Mouse (Mus musculus) midbrain, postnatal 0 days (tissue): ENCODE measurements around the gene Sh3tc1. TPM values are rescaled to one million over a fixed set of nuclear protein-coding genes. Genes with fewer than 3 reads are reported as not detected.

Source experiments
- ATAC-seq: fragments of 200-750 bp; cut with Nextera tagmentation; 2 replicates; pipeline ENCODE4 v1.8.0; 2017; ENCODE audit warnings: moderate number of reproducible peaks, mild to moderate bottlenecking, moderate TSS enrichment, moderate library complexity; ENCODE audit not compliant: low FRiP score
- DNase-seq: peaks from one replicate; pipeline ENCODE4 v3.0.0-alpha.2; 2015; ENCODE audit warnings: low spot score
- H3K27ac ChIP-seq: fragments of 300-500 bp; sonication (generic); 2 replicates; pipeline ENCODE4 v1.5.1; 2014; ENCODE audit warnings: low read depth, mild to moderate bottlenecking, low read length, mixed read lengths
- H3K27me3 ChIP-seq: fragments of 300-500 bp; sonication (generic); 2 replicates; pipeline ENCODE4 v1.6.1; 2014; ENCODE audit warnings: low read length, control low read depth, mixed read lengths; ENCODE audit not compliant: insufficient read depth
- H3K36me3 ChIP-seq: fragments of 300-500 bp; sonication (generic); 2 replicates; pipeline ENCODE4 v1.6.1; 2014; ENCODE audit warnings: low read length, control low read depth, mixed read lengths; ENCODE audit not compliant: insufficient read depth
- H3K4me1 ChIP-seq: fragments of 300-500 bp; sonication (generic); 2 replicates; pipeline ENCODE4 v1.6.1; 2014; ENCODE audit warnings: mild to moderate bottlenecking, control low read depth, antibody characterized with exemption, low read length, mixed read lengths; ENCODE audit not compliant: insufficient read depth
- H3K4me2 ChIP-seq: fragments of 300-500 bp; sonication (generic); 2 replicates; pipeline ENCODE4 v1.6.1; 2014; ENCODE audit warnings: low read depth, mild to moderate bottlenecking, low read length, mixed read lengths; ENCODE audit not compliant: poor library complexity, severe bottlenecking
- H3K4me3 ChIP-seq: fragments of 300-500 bp; sonication (generic); 2 replicates; pipeline ENCODE4 v1.5.1; 2014; ENCODE audit warnings: low read depth, mild to moderate bottlenecking, low read length, moderate library complexity
- H3K9ac ChIP-seq: fragments of 300-500 bp; sonication (generic); replicated peaks from 2 replicates; pipeline ENCODE4 v1.6.1; 2014; ENCODE audit warnings: mild to moderate bottlenecking, low read length, moderate library complexity, mixed read lengths; ENCODE audit not compliant: poor library complexity, severe bottlenecking
- H3K9me3 ChIP-seq: fragments of 300-500 bp; sonication (generic); 2 replicates; pipeline ENCODE4 v1.6.1; 2016; ENCODE audit warnings: low read length, control low read depth
- CTCF ChIP-seq: IDR thresholded peaks from 2 replicates; pipeline ENCODE4 v1.5.1; 2016; ENCODE audit warnings: antibody characterized with exemption, mild to moderate bottlenecking
- WGBS: fragments of 180-500 bp; shearing (Covaris S2); extraction: QIAGEN DNeasy Blood & Tissue Kit; methylation state at CpG from one replicate; pipeline ENCODE4 v1.1.7; 2014; 5-methylcytosine and 5-hydroxymethylcytosine counted together
- polyA plus RNA-seq: library from polyadenylated mRNA; unstranded; fragments of >200 nt; fragmentation: Nextera tagmentation; extraction: Ambion mirVana; gene quantifications from 2 replicates; pipeline ENCODE4 v1.2.1, GENCODE M21; 2015
- total RNA-seq: library from RNA; depleted of rRNA; stranded (reverse); fragments of >200 nt; gene quantifications from 2 replicates; pipeline ENCODE4 v1.2.3, GENCODE M21; 2014; rRNA removed

Sh3tc1 gene
- total RNA-seq (1.9 and 3.6 TPM in 2 replicates), polyA plus RNA-seq (1.8 TPM in 2 replicates)

GRCm38 (mm10) chr5:35739536-35740278 lies at the start of gene Sh3tc1:
Sh3tc1 (minus strand) TSS chr5:35739987.
- H3K9me3 ChIP-seq = no peaks in the 10 kb centered on the region

DNA sequence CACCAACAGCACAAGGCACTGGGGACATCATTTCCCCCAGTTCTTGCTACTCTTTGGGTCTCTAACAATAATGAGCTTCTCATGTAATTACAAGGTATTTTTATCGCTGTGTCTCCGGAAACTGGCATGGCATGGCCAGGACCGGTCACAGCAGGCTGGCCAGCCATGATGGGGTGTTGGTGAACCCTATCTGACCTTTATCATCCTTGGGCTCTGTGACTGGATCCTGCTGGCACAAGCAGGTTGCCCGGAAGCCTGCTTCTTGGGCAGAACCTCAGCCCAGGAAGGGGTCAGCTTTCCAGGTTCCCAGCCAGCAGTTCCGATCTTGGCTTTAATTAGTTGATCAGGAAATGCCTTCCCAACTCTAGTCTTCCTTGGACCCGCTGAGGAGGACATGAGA lies 48.9 kb upstream of the Sh3tc1 start:
- ATAC-seq = no peak
- no peak for DNase-seq
- H3K4me2 ChIP-seq = no peak overlapping the region
- no peaks in the 10 kb centered on the region for H3K9me3 ChIP-seq
- H3K27me3 ChIP-seq = no peaks in the 10 kb centered on the region
- no peak overlapping the region for H3K9ac ChIP-seq
- H3K4me1 ChIP-seq = no peaks in the 10 kb centered on the region
- no peak overlapping the region for H3K27ac ChIP-seq
- TF ChIP-seq CTCF = no peak
- H3K36me3 ChIP-seq = no peaks in the 10 kb centered on the region
- no peak overlapping the region for H3K4me3 ChIP-seq
- WGBS = 82% methylated on average over 6 of the region's 6 CpGs

More at GRCm38 (mm10) chr5:35739536-35740278, at the start of gene Sh3tc1:
- Histone ChIP-seq H3K27ac (no peak within 1 kb of the TSS), H3K27me3 (peaks cover 11% of the 10 kb centered on the region; the same call in 1 of the 2 replicates), H3K36me3 (no peaks in the 10 kb centered on the region), H3K4me1 (no peaks in the 10 kb centered on the region), H3K4me3 (no peak within 1 kb of the TSS), H3K9ac (no peak within 1 kb of the TSS), H3K4me2 (no peak within 1 kb of the TSS)
- no peak for DNase-seq
- TF ChIP-seq CTCF = no peak
- 23% methylated on average over 10 of the region's 10 CpGs for WGBS
- ATAC-seq = no peak

- Histone ChIP-seq H3K4me1 (no peaks in the 10 kb centered on the region), H3K36me3 (no peaks in the 10 kb centered on the region), H3K27me3 (no peaks in the 10 kb centered on the region), H3K9ac (no peak overlapping the region), H3K4me3 (no peak overlapping the region), H3K27ac (no peak overlapping the region), H3K9me3 (no peaks in the 10 kb centered on the region), H3K4me2 (no peak overlapping the region)
- 89% methylated on average over 12 of the region's 12 CpGs for WGBS
- TF ChIP-seq CTCF = no peak
- ATAC-seq (no peak), DNase-seq (no peak)
Observed at GRCm38 (mm10) chr5:35787847-35788246, 48.1 kb upstream of the Sh3tc1 start.

- no peak for DNase-seq
- no peaks in the 10 kb centered on the region for H3K27me3 ChIP-seq
- H3K36me3 ChIP-seq = no peaks in the 10 kb centered on the region
- no peak overlapping the region for H3K4me2 ChIP-seq
- H3K9ac ChIP-seq = no peak overlapping the region
- ATAC-seq = no peak
- WGBS = 73% methylated on average over 7 of the region's 7 CpGs
- no peak for TF ChIP-seq CTCF
- no peaks in the 10 kb centered on the region for H3K4me1 ChIP-seq
- H3K27ac ChIP-seq = no peak overlapping the region
- no peak overlapping the region for H3K4me3 ChIP-seq
- no peaks in the 10 kb centered on the region for H3K9me3 ChIP-seq
Observed at GRCm38 (mm10) chr5:35785853-35786252, 46.1 kb upstream of the Sh3tc1 start.

DNA sequence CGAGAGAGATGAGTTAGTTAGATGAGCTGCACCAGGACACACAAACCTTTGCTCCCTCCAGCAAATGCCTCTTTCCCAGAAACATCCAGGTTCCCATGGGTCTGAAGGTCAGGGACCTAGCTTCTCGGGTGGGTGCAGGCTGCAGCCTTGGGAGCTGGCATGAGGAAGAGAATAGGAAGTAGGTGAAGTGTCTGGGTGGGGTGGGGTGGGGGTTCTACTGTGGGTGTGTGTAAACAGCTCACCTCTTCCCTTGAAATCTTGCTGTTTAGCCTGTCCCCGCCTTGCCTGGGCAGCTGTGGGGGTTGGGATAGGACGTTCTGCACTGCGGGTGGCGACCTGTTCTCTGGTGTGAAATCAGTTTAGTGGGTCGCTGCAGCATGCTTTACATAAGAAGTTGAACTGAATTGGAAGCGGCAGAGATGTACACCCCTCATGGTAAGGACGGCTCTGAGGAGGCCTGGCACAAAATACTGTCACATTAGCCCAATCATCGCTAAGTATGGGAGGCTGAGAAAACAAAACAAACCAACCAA lies 42.9 kb upstream of the Sh3tc1 start:
- Histone ChIP-seq H3K4me2 (no peak overlapping the region), H3K9ac (no peak overlapping the region), H3K27me3 (no peaks in the 10 kb centered on the region), H3K9me3 (no peaks in the 10 kb centered on the region), H3K4me1 (no peaks in the 10 kb centered on the region), H3K27ac (no peak overlapping the region), H3K4me3 (no peak overlapping the region), H3K36me3 (no peaks in the 10 kb centered on the region)
- DNase-seq (no peak), ATAC-seq (no peak)
- 59% methylated on average over 10 of the region's 10 CpGs for WGBS
- TF ChIP-seq CTCF = no peak

GRCm38 (mm10) chr5:35781116-35781515 lies 41.3 kb upstream of the Sh3tc1 start:
- Histone ChIP-seq H3K27me3 (no peaks in the 10 kb centered on the region), H3K4me1 (no peaks in the 10 kb centered on the region), H3K4me3 (no peak overlapping the region), H3K27ac (no peak overlapping the region), H3K4me2 (no peak overlapping the region), H3K36me3 (no peaks in the 10 kb centered on the region), H3K9me3 (no peaks in the 10 kb centered on the region), H3K9ac (no peak overlapping the region)
- no peak for ATAC-seq
- no peak for TF ChIP-seq CTCF
- DNase-seq = no peak
- 66% methylated on average over 3 of the region's 3 CpGs for WGBS
